Mouse (Mus musculus) embryonic fibroblast, embryonic 13.5 days (primary cell): ENCODE measurements around the gene BC049715.

ENCODE experiments used
- CTCF ChIP-seq: IDR thresholded peaks from 2 replicates; pipeline ENCODE4 v1.5.1; 2011; ENCODE audit warnings: mild to moderate bottlenecking, control low read depth, low read length, moderate library complexity, borderline replicate concordance; ENCODE audit not compliant: insufficient read depth
- POLR2A ChIP-seq: IDR thresholded peaks from 2 replicates; pipeline ENCODE4 v1.6.1; 2011; ENCODE audit warnings: low read depth, mild to moderate bottlenecking, control low read depth, low read length, moderate library complexity

GRCm38 (mm10) chr6:136881678-136882077 lies 54.3 kb downstream of the BC049715 start:
- TF ChIP-seq POLR2A: no peak
- TF ChIP-seq CTCF: no peak
